Mouse (Mus musculus) adrenal gland, adult 2 months (tissue): ENCODE data around the gene Gm6710. TPM values are rescaled to one million over a fixed set of nuclear protein-coding genes. Genes with fewer than 3 reads are reported as not detected.
"Not testable (repeated sequence)": the region's sequence is repeated elsewhere in the genome, so short reads cannot be mapped to it uniquely, and the experiment has no call there.

Experiments
- DNase-seq: peaks from one replicate; pipeline ENCODE4 v3.0.0; 2021
- long read RNA-seq: library from polyadenylated mRNA; stranded (forward); transcript quantifications from one replicate; pipeline ENCODE4 v2.0.0, GENCODE M21; 2021
- polyA plus RNA-seq: library from polyadenylated mRNA; depleted of rRNA; stranded (reverse); fragments of >200 nt; gene quantifications from 2 replicates; pipeline ENCODE4 v1.2.3, GENCODE M21; 2012; rRNA removed
- total RNA-seq, 2 experiments: library from RNA; stranded (reverse); gene quantifications; 2 replicates each; pipeline ENCODE4 v1.2.3; 2021

Gm6710 gene
- total RNA-seq (10 to 100 TPM; 23.6 to 43.0 TPM), polyA plus RNA-seq (0.59 and 1.1 TPM in 2 replicates)
- long read RNA-seq, transcript Gm6710-201 (4 exons, 1,445 nt) = major isoform, 14 of 19 reads
- long read RNA-seq, partial matches to known transcripts = 0 of 19 reads
- long read RNA-seq, other reads (novel, unspliced or antisense) = 5 of 19 reads

GRCm38 (mm10) chr2:175869024-175869423 is at the start of gene Gm6710:
Gm6710 (plus strand) TSS chr2:175869219.
- not testable (repeated sequence) for DNase-seq

Other genes starting within 250 kb of the Gm6710 start
- not detected for gene Gm11007, start 225.2 kb upstream of the Gm6710 start, total RNA-seq
- gene Gm11007, start 225.2 kb upstream of the Gm6710 start, polyA plus RNA-seq = not detected in 2 replicates
- 10 to 100 TPM in 1 of 2 experiments, not detected in 1; 11.5 TPM for gene Zfp969, start 165.6 kb upstream of the Gm6710 start, total RNA-seq
- gene Zfp969, start 165.6 kb upstream of the Gm6710 start, polyA plus RNA-seq = not detected in 2 replicates
- gene Gm2007, start 127.7 kb upstream of the Gm6710 start, total RNA-seq = not detected
- not detected in 2 replicates for gene Gm2007, start 127.7 kb upstream of the Gm6710 start, polyA plus RNA-seq
- gene Gm14288, start 68.1 kb upstream of the Gm6710 start, total RNA-seq = 10 to 100 TPM in 1 of 2 experiments, 1 to 10 TPM in 1; 6.4 to 13.8 TPM
- gene Gm14288, start 68.1 kb upstream of the Gm6710 start, polyA plus RNA-seq = 0.07 and 0.08 TPM in 2 replicates
- gene Zfp966, start 61.9 kb downstream of the Gm6710 start, total RNA-seq = 10 to 100 TPM in 1 of 2 experiments, 1 to 10 TPM in 1; 7.6 to 12.8 TPM
- 0.06 TPM in 1 of 2 replicates, not detected in the other for gene Zfp966, start 61.9 kb downstream of the Gm6710 start, polyA plus RNA-seq
- 10 to 100 TPM; 16.8 to 23.3 TPM for gene Gm2026, start 96.1 kb downstream of the Gm6710 start, total RNA-seq
- not detected in 2 replicates for gene Gm2026, start 96.1 kb downstream of the Gm6710 start, polyA plus RNA-seq